Mouse (Mus musculus): ENCODE results near the gene Fdxacb1.

- TF ChIP-seq EP300 (IDR thresholded peaks at IDR 0.05; ENCODE audit: low read depth) (no peak), CTCF (IDR thresholded peaks at IDR 0.05; ENCODE audit: low read depth) (no peak)
Observed at GRCm38 (mm10) chr9:50740867-50741784, 26.9 kb upstream of the Fdxacb1 start.
